Mouse (Mus musculus) CD4-positive, CD25-positive, alpha-beta regulatory T cell, adult 2 months (primary cell): ENCODE measurements around the gene Ilkap.

Source experiments
- DNase-seq: peaks from one replicate; pipeline ENCODE4 v3.0.0-alpha.2; 2012; ENCODE audit warnings: low read depth, low spot score

The Ilkap gene

DNA sequence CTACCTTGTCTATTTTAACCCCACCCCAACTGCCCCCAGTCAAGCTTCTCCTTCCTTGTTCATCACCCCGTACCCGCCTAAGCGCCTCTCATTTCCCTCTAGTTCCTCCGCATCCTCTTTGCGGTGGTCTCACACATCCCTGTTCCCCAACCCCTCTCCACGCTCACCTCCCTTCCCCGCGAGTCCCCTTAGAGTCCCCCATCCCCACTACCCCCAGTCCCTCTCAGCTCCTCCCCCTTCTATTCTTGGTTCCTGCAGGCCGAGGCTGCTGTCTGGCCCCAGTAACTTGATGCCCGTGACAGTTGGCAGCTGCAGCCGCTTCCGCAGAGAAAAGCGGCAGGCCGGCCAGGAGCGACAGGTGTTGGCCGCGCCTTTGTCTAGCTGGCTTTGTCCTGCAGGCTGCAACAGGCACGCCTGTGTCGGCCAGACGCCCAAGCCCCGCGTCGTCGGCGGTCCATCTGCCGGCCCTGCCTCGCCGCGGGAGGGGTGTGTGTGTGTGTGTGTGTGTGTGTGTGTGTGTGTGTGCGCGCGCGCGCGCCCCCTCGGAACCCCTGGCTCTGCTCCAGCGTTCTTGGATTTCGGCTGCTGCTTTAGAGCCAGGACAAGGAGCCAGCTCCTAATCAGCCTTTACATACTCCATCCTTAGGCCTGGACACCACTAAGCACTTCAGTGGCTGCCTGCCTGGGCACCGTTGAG, 15.4 kb upstream of the Ilkap start, which contains the start of gene Hes6:
Hes6 (minus strand) TSS at position 141 of the 697 bp plus-strand sequence.
- peak; percentile 48 for DNase-seq

DNA sequence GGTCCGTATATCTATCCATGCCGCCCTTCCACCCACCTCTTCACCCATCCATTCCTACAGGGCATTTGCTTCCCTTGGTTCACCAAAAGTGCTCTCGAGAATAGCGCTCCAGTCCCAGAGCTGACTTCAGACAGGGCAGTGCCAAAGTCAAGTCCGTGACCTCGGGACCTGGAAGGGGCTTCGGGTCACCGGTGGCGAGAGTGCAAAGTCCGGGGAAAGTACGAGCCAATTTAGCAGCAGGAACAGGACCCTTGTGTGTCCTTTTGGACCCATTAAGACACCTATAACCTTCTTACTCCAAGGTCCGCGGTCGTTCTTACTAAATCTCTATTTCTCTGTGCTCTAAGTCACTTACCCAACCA, 14.9 kb upstream of the Ilkap start:
- DNase-seq = no peak

DNA sequence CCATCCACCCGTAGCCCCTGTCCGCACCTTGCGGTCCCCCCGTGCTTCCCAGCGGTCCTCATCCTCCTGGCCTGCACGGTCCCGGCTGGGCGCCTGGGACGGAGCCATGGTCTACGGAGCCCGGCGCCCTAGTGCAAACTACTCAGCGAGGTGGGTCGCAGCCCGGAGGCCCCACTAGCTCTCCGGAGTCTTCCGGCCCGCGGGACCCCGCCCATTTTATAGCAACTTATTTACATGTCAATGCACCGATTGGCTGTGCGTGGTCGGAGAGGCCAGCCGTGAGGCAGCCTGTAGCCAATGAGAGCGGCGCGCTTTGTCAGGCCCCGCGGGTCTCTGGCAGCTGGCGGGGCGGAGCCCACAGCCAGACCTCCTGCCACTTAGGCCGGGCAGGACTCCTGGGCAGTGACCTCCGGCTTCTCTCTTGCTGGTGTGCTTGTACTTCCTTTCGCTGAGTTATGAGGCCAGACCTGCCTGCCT, 14.5 kb upstream of the Ilkap start:
- peak; percentile 95 for DNase-seq

DNA sequence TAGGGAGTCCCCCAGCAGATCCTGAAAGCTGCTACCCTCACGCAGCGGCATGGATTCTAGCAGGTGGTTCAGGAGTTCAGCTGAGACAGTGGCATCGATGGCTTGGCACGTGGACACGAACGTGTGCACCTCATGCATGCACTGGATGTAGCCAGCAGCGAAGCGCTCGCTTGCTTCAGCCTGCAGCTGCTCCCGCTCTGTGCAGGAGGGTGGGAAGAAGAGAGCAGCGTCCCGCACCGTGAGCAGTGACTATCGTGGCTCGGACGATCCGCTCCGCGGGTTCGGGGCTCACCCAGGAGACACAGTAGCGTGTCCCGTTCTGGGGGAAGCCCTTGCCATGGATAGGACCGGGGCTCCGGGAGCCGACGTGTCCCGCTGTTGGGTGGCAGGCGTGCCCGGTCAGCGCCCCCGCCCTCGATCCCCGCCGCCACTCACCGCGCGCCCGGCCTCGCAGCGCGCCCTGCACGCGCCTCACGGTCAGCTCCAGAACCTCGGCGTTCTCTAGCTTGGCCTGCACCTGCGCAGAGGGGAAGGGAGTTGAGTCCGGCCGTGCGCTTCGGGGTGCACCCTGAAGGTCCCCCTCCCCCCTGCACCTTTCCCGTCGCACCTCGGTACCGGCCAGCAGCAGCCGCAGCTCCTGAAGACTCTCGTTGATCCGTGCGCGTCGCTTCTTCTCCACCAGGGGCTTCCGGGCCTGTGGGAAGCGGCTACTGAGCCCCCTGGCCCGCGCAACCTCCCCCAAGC, 13.8 kb upstream of the Ilkap start:
- no peak for DNase-seq

DNA sequence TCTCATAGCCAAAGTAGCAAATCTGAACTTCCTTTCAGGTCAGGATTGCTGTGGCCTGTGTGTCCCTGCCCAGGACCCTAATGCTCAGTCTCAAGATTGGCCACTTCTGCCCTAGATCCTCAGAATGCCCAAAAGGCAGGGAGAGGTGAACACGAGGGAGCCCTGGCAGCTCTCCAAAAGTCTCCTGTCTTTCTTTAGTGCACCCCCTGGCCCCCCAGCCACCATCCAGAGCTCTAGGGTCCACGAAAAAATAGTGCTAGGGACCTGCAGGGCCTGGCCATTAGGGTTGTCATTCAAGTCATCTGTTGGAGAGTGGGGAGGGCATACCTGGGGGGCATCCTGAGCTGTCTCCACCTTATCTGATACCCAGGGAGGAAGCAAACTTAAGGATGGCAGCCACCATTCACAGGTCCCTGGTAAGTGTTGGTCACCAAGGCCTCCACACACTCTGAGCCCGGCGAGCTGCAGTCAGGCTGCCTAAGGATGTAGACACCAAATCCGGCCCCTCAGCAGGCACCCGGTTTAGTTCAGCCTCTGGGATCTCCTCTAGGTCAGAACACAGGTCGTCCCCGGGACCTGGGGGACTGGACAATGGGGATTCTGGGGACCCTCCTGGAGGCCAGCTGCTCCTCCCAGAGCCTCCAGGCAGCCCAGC, 13.1 kb upstream of the Ilkap start:
- no peak for DNase-seq

DNA sequence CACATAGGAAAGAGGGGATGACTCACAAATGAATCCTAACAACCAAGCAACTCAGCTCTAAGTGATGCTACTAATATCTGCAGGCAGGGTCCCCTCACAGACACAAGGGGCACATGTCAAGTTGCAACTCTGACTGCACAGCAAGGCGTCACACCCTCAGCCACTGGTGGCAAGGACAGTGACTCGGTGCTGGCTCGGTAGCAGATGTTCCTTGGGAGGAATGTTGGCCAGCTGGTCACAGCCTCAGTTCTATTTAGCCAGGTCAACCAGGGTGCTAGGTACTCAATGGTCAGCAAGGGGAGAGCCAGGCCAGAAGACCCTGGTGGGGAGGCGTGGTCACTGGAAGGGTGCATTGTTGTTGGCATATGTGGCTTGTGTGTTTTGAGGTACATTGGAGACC, 9.2 kb upstream of the Ilkap start:
- no peak for DNase-seq

DNA sequence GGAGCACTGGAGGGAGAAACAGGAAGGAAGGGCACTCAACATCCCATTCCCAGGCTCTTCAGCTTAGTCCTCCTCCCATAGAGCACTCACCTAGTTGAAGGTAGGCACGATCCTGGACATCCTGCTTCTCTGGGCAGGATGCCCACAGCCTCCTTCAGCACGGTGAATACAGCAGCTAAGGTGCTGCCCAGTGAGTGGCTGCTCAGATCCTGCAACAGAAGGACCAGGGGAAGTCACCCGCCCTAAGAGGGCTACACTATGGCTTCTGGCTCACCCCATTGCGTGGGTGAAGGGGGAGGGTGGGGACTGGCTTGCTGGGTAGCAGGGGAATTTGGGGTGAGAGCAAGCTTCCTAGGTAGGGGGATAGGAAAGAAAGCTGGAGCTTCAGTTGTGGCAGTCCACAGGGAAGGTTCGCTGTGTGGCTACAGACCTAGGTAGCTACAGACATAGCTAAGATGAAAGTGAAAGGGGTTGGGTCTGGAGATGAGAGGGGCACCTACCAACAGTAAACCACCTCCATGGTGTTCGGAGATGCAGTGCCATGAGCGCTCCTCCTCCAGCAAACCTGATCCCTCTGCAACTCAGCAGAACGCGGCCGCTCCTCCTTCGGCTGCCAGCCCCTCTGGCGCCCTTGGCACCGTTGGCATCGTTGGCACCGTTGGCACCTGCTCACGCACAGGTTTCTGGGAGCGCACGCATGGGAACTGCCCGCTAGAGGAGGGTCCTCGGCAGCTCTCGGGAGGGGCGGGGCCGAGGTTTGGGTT, 7.0 kb upstream of the Ilkap start:
- DNase-seq = peak; percentile 15

DNA sequence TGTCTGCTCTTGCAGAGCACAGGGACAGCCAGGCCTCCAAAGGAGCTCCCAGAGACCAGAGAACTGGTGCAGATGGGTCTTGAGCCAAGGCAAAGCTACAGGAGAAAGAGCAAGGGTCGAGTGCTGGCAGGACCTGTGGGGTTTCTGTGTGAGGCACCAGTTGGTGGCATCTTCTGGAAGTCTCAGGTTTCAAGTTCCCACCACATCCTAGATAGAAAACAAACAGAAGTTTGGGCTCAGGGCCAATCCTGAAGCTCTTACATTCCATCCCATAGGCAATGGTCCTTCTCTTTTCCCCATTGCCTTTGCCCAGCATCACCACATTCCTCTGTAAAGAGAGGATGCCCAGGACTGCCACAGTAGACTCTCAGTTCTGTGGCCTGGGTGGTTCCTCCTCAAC, 6.4 kb upstream of the Ilkap start:
- no peak for DNase-seq

DNA sequence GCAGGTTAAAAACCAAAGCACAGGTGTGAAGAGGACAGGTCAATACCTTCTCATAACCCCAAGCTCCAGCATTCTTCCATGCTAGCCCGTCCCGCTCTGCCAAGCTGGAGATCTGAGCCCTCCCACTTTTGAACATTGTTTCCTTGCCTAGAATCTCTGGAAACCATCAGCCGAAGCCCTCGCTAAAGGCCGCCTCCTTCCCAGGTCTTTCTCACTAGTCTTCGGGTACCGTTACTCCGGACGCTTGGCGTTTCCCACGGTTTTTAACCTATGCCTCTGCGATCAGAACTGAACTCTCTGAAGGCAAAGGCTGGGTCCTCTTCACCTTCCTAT, 722 bp downstream of the Ilkap start:
- no peak for DNase-seq

DNA sequence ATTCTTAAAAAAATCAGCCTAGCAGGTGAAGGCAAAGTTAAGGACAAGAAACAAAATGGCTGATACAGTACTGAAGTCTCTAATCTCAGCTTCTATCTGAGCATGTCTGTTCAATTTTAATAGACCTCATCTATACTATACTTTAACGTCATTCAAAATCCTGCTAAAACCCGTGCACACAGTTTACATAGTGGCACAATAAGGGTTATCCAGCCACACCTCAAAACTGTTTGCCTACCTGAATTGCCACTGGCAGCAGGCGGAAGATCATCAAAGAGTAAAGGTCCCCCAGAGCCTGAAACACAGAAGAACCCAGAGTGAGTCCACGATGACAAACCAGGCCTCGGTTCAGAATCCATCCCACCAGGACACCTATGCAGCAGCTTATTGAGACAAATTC, 8.2 kb downstream of the Ilkap start:
- DNase-seq = no peak

DNA sequence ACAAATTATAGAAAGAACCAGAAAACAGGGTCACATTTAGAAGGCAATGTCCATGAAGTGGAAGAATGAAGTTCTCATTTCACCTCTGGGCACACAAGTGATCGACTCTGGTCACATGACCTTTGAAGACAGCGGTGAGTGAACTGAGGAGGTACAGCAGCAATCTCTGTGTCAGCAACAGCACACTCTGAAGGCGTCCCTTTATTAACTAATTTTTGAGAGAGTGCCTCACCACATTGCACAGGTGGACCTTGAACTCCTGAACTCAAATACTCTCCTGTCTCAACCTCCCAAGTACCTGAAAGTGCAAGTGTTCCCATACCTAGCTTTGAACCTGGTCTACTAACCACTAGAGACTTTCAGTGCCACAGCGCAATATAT, 17.5 kb downstream of the Ilkap start:
- DNase-seq = no peak

DNA sequence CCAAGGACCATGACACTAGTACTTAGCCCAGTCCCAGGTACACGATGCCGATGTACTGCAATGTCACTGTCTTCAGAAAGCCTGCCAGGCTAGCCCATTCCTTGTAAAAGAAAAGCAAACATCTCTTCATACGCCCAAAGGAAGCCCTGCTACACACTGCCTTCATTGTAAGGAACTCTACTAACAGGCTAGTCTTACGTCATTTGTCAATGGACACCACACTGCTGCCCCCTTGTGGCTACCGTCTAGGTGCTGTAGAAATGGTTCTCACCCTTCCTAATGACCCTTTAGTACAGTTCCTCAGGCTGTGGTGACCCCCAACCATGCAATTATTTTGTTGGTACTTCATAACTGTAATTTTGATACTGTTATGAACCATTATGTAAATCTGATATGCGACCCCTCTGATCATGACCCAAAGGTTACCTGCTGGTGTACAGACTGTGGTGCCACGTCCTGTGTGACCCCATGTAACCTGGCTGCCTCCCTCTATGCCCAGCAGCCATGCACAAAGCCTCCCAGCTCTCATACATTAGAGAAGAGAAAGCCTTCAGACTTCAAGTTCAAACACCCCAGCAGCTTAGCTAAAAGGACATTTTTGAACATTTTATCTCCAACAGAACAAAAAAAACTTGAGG, 18.0 kb downstream of the Ilkap start:
- DNase-seq = peak; percentile 85

DNA sequence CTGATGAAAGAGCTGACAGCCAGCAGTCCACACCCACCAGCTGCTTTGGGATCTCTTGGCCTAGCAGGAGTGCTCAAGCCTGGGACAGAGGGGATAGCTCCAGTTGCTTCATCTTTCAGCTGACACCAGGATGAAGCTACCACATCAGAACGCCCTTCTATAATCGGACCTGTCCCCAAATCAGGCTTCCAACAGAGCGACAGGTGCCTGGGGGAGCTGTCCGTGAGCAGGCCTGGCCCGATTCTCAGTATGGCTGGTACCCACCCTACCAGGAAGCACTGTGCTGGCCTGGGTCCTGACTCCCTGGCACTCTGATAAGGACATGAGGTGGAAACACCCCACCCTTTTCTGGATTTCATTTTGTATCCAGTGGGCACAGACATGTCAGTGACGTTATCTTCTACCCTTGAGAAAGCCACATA, 25.2 kb downstream of the Ilkap start:
- no peak for DNase-seq

DNA sequence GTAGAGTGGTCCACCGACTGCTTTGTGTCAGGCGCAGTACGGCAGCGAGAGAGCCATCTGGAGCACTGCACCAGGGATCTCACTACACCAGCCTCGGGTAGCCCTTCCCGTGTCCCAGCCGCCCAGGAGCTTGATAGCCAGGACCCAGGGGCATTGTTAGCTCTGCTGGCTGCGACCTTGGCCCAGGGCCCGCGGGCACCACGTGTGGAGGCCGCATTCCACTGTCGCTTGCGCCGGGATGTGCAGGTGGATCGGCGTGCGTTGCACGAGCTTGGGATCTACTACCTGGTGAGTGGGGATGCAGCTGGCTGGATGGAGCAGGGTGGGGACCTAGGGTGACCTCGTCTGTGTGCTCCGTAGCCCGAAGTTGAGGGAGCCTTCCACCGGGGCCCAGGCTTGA, 28.6 kb downstream of the Ilkap start:
- no peak for DNase-seq

DNA sequence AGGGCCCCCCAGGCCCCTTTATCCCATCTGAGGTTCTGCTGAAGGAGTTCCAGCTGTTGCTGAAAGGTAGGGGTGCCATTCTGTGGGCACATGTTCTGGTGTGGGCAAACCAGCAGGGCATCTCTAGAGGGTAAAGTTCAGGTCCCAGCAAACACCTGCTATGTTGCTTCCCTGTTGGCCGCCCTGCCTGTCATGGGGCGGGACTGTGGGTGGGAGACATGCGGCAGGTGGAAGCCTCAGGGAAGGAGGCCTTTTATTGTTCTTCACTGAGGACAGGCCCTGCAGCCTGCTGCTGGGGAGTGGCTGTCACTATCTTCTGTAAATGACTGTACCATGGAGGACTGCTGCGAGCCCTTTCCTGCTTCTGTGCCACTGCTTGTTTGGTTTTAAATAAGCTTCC, 29.2 kb downstream of the Ilkap start:
- DNase-seq = no peak

DNA sequence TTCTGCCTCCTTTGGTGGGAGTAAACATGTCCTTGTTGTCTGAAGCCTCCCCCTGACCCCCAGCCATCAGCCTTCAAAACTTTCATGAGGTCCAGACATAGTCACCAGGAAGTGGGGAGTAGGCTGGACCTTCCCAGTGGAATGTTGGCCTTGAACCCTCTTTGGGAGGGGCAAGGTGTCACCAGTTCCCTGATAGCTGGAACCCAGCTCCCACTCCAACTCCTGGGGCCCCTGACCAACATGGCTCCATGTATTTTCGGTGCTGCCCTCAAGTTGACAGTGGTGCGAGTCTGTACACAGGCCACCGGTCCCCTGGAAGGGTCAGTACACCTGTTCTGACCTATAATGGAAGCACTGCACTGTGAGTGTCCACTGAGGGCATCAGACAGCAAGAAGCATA, 31.3 kb downstream of the Ilkap start:
- no peak for DNase-seq

DNA sequence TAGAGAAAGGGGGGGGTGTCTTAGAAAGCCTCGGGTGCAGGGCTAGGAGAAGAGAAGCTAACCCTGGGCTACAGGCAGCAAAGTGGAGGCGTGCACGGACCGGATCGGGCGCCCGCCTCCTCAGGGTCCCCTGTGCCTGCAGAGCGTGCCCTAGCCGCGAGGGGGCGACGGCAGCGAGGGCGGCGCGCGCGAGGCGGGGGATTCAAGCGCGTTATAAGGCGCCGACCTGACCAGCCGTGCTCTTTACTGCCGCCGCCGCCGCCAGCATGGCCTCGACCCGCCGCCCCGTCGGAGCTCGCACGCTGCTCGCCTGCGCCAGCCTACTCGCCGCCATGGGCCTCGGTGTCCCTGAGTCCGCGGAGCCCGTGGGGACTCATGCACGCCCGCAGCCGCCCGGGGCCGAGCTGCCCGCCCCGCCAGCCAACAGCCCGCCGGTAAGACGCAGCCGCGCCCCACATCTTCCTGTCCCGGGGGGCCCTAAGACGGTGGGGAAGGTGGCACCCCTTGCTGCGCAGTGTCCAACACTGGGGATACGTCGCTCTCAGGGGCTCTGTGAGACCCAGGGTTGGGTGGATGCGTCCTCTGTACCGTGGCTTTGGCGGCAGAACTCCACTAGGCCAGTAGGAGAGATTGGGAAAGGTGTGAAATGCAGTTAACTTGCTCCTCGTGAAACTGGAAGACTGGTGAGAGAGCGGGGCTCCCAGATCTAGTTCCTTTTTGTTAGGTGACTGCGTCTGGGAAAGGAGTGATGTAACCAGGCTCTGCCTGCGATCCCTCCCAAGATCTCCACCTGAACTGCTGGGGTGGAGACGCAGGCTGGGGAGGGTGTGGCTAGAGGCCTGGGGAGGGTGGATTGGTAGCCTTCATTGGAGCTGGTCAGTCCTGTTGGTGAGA, 32.2 kb downstream of the Ilkap start, which contains the start of gene Erfe:
Erfe (plus strand) TSS at position 216 of the 894 bp plus-strand sequence.
- DNase-seq = peak; percentile 85

DNA sequence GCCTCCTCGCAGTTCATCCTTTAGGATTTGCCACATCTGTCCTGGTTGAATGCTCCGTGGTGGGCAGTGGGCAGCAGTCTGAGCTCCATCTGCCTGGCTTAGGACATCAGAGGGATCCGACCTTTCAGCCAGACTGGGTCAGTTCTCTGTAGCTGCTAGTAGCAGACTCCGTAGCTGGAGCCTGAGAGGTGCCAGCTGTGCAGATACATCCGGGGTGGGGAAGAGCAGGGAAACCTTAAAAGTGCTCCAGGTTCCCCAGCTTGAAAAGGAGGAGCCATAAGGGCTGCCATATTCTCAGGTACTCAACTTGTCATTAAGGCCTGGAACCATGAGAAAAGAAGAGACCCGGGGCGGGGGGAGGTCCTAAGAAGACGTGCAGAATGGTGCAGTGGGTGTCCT, 32.8 kb downstream of the Ilkap start:
- DNase-seq = no peak

DNA sequence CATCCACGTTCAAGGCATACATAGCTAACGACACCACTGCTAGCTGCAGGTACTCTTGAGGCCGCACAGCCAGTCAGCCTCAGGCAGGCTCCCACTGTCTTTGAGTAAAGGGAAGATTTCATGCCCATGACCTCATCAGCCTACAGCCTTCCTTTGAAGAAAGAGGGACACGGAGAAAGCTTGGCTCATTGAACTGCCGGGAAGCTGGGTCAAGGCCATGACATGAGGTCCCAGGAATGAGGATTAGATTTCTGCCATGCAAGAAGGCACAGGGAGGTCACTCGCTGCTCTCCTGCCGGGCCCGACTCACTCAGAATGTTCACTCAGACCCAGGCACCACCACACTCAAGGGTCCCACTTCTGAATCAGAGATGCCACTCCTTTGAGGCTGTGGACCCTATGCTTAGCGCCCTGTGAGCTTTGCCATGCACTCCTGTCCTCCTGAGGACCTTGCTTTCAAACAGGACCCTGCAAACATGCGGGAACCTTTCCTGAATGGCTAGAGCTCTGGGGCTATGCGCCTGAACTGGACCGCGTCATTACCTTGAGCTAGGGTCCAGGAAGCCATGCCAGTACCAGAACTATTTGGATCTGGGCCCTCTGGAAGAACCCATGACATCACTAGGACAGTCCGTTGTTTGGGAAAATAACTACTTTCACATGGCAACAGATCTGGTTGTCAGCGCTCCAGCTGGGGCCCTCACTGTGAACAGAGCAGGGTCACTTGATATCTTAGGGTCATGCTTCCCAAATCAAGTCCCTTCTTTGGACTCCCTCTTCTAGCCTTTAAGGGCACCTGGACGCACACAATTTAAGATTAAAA, 33.6 kb downstream of the Ilkap start:
- no peak for DNase-seq

DNA sequence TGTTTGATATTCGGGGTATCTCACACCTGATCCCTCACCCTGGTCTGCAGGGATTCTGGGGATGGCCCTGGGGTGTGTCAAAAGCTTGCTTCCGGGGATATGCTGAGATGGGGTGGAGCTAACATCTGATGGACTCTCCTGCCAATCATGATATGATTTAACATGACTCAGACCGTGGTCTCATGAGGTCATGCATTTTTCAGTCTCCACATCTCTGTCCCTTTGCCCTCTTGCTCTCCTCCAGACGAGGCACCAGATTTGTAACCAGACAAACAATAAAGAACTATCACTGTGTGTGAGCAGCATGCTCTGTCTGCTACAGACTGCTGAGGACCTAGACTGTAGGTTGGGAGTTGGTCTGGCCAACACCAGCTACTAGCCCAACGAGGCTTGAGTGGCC, 36.5 kb downstream of the Ilkap start:
- no peak for DNase-seq
